Mouse (Mus musculus) limb, embryonic 14.5 days (tissue): Measurements from ENCODE around the gene Cdk4. TPM values are rescaled to one million over a fixed set of nuclear protein-coding genes. Genes with fewer than 3 reads are reported as not detected.

Source experiments
- ATAC-seq: fragments of 200-750 bp; cut with Nextera tagmentation; 2 replicates; pipeline ENCODE4 v1.8.0; 2017; ENCODE audit warnings: low read depth, moderate number of reproducible peaks, moderate TSS enrichment; ENCODE audit not compliant: low FRiP score
- DNase-seq: peaks from one replicate; pipeline ENCODE4 v3.0.0-alpha.2; 2015; ENCODE audit warnings: low spot score
- H3K27ac ChIP-seq: fragments of 300-500 bp; sonication (generic); replicated peaks from 2 replicates; pipeline ENCODE4 v1.5.1; 2014; ENCODE audit warnings: low read depth, mild to moderate bottlenecking, low read length, moderate library complexity, mixed read lengths
- H3K27me3 ChIP-seq: fragments of 300-500 bp; sonication (generic); 2 replicates; pipeline ENCODE4 v1.6.1; 2014; ENCODE audit warnings: low read length, mixed read lengths; ENCODE audit not compliant: control insufficient read depth, insufficient read depth
- H3K36me3 ChIP-seq: fragments of 300-500 bp; sonication (generic); 2 replicates; pipeline ENCODE4 v1.6.1; 2014; ENCODE audit warnings: mild to moderate bottlenecking, low read length, moderate library complexity, mixed read lengths; ENCODE audit not compliant: control insufficient read depth, insufficient read depth
- H3K4me1 ChIP-seq: fragments of 300-500 bp; sonication (generic); 2 replicates; pipeline ENCODE4 v1.6.1; 2014; ENCODE audit warnings: antibody characterized with exemption, low read length, mixed read lengths; ENCODE audit not compliant: control insufficient read depth, insufficient read depth
- H3K4me2 ChIP-seq: fragments of 300-500 bp; sonication (generic); replicated peaks from 2 replicates; pipeline ENCODE4 v1.6.1; 2014; ENCODE audit warnings: low read depth, mild to moderate bottlenecking, low read length, moderate library complexity; ENCODE audit not compliant: severe bottlenecking
- H3K4me3 ChIP-seq: fragments of 300-500 bp; sonication (generic); replicated peaks from 2 replicates; pipeline ENCODE4 v1.5.1; 2014; ENCODE audit warnings: low read length
- H3K9ac ChIP-seq: fragments of 300-500 bp; sonication (generic); 2 replicates; pipeline ENCODE4 v1.6.1; 2014; ENCODE audit warnings: mild to moderate bottlenecking, low read depth, low read length, moderate library complexity; ENCODE audit not compliant: severe bottlenecking
- H3K9me3 ChIP-seq: fragments of 300-500 bp; sonication (generic); 2 replicates; pipeline ENCODE4 v1.6.1; 2016; ENCODE audit warnings: low read length; ENCODE audit not compliant: control insufficient read depth
- POLR2A ChIP-seq: fragments of 200-500 bp; IDR thresholded peaks from 2 replicates; pipeline ENCODE4 v1.8.0; 2012; ENCODE audit warnings: inconsistent platforms, mild to moderate bottlenecking, moderate library complexity, borderline replicate concordance; ENCODE audit not compliant: insufficient read depth, insufficient read length; ENCODE audit errors: extremely low read depth
- WGBS: fragments of 180-500 bp; shearing (Covaris S2); extraction: QIAGEN DNeasy Blood & Tissue Kit; methylation state at CpG from one replicate; pipeline ENCODE4 v1.1.7; 2014; 5-methylcytosine and 5-hydroxymethylcytosine counted together
- polyA plus RNA-seq, 2 experiments: library from polyadenylated mRNA; depleted of rRNA in 1 of 2; stranded (reverse) in 1 of 2; unstranded in 1 of 2; fragments of >200 nt; fragmentation: Nextera tagmentation in 1 of 2; extraction: Ambion mirVana in 1 of 2; gene quantifications; 2 replicates each; pipeline versions ENCODE4 v1.2.1 to v1.2.3; 2012 to 2014

Gene Cdk4
- polyA plus RNA-seq, 2 experiments, result 1,227 to 1,659 TPM

DNA sequence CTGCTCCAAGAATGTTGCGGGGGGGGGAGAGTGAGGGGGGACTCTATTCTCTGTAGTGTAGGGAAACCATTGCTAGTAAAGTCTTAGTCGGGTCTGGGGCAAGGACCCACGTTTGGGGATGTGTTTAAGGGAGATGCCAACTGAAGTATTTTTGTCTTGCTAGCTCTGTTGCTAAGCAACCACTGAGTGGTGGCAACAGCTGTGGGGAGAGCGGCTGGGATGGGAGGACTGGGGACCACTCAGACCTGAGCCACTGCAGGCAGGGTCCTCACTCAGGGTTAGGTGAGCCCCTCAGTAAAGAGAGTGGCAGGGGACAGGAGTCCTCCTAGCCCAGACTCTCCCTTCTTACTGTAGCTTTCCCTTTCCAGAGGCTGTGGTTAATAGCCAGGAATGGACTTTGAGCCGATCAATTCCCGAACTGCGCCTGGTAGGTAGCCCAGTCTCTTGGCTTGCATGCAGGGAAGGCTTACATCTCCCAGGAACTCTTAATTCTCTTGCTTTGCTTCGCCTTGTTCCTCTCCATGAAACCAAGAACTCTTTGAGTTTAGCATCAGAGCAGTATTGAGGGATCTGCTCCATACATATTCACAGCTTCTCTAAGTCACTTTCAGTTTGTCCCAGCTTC lies 18.8 kb downstream of the Cdk4 start:
- DNase-seq (peak; percentile 66), ATAC-seq (peak; percentile 76)
- H3K27me3 ChIP-seq, result peaks cover 71% of the 10 kb centered on the region
- peaks cover 9% of the 10 kb centered on the region; the same call in 1 of the 2 replicates for H3K4me1 ChIP-seq
- no peak for TF ChIP-seq POLR2A
- H3K27ac ChIP-seq, result no peak overlapping the region
- H3K9ac ChIP-seq, result no peak overlapping the region
- no peaks in the 10 kb centered on the region for H3K9me3 ChIP-seq
- 32% methylated on average over 8 of the region's 8 CpGs for WGBS
- H3K4me2 ChIP-seq, result no peak overlapping the region
- no peaks in the 10 kb centered on the region for H3K36me3 ChIP-seq
- peak overlapping the region; percentile 14; the same call in 1 of the 2 replicates for H3K4me3 ChIP-seq

DNA sequence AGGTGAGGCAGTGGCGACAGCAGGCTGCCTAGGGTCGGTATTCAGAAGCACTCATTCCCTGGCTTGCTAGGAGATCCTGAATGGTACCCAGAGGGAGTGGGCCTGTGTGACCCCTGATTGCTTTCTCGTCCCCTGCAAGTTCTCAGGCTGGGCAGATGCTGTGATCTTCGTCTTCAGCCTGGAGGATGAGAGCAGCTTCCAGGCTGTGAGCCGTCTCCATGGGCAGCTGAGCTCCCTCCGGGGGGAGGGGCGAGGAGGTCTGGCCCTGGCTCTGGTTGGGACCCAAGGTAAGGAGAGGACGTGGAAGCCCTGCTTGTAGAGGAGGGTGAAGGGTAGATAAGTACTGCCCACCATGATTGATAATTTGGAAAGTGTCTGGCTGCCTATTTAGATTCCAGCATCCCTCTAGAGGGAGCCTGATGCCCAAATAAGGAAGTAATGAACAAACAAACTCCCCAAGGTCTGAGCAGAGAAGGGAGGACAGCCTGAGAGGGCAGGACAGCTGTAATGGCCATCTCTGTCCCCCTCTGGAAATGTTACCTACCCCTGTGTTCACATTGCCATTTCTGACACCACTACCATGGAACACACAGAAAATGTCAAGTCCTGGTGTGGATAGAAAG lies 20.1 kb downstream of the Cdk4 start:
- no peak overlapping the region for H3K4me2 ChIP-seq
- no peaks in the 10 kb centered on the region for H3K36me3 ChIP-seq
- H3K4me1 ChIP-seq, result peaks cover 6% of the 10 kb centered on the region; the same call in 1 of the 2 replicates
- no peak for TF ChIP-seq POLR2A
- no peak for ATAC-seq
- no peak overlapping the region for H3K9ac ChIP-seq
- WGBS, result 19% methylated on average over 8 of the region's 8 CpGs
- H3K27me3 ChIP-seq, result peaks cover 58% of the 10 kb centered on the region
- no peaks in the 10 kb centered on the region for H3K9me3 ChIP-seq
- H3K4me3 ChIP-seq, result no peak overlapping the region
- DNase-seq, result no peak
- H3K27ac ChIP-seq, result no peak overlapping the region

DNA sequence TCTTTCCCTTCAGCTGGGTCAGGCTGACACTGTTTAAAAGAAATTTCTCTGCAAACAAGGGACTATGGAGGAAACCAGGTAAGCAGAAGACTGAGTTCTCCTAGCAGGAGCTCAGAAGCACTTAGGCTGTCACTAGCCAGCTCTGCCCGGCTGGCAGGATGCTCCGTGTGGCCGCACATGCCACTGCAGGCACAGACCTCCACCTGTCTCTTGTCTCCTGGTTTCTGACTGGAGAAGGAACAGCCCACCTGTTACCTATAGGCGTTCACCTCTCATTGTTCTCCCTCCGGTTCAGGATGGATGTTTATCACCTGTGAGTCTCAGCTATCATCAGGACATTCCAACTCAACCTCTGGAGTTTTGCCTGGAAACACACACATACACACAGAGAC lies 20.6 kb downstream of the Cdk4 start:
- Histone ChIP-seq H3K27me3 (peaks cover 55% of the 10 kb centered on the region), H3K4me2 (no peak overlapping the region), H3K36me3 (no peaks in the 10 kb centered on the region), H3K9ac (no peak overlapping the region), H3K4me1 (peaks cover 5% of the 10 kb centered on the region; the same call in 1 of the 2 replicates), H3K9me3 (no peaks in the 10 kb centered on the region), H3K27ac (no peak overlapping the region), H3K4me3 (no peak overlapping the region)
- no peak for DNase-seq
- no peak for ATAC-seq
- no peak for TF ChIP-seq POLR2A
- 41% methylated on average over 5 of the region's 5 CpGs for WGBS

DNA sequence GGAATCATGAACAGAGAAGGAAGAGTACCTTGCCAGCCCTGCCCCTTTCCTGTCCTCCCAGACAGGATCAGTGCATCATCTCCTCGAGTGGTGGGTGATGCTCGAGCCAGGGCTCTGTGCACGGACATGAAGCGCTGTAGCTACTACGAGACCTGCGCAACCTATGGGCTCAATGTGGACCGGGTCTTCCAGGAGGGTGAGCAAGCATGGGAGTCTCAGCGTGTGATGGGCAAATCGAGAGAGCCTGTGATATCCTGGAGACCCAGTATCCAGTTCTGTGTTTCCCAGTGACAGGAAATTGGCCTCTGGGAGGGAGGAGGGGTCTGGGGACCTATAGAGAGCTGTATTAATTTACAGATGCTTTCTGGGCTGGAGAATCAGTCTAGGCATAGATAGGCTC lies 21.7 kb downstream of the Cdk4 start:
- Histone ChIP-seq H3K36me3 (no peaks in the 10 kb centered on the region), H3K27me3 (peaks cover 55% of the 10 kb centered on the region), H3K27ac (no peak overlapping the region), H3K9me3 (no peaks in the 10 kb centered on the region), H3K4me3 (no peak overlapping the region), H3K4me2 (no peak overlapping the region), H3K9ac (no peak overlapping the region), H3K4me1 (peaks cover under 1% of the 10 kb centered on the region; the same call in 1 of the 2 replicates)
- ATAC-seq (no peak), DNase-seq (no peak)
- WGBS, result 76% methylated on average over 9 of the region's 9 CpGs
- no peak for TF ChIP-seq POLR2A

DNA sequence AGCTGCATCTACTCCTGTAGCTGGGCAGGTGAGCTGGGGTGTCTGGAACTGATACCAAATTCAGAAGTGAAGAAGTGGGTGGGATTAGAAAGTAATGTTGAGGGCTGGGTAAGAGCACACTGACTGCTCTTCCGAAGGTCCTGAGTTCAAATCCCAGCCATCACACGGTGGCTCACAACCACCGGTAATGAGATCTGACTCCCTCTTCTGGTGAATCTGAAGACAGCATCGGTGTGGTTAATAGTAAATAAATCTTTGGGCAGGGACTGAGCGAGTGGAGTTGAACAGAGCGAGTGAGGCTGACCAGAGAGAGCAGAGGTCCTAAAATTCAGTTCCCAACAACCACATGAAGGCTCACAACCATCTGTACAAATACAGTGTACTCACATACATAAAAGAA lies 22.3 kb downstream of the Cdk4 start:
- no peak for DNase-seq
- Histone ChIP-seq H3K27ac (no peak overlapping the region), H3K4me2 (no peak overlapping the region), H3K9me3 (no peaks in the 10 kb centered on the region), H3K36me3 (no peaks in the 10 kb centered on the region), H3K4me3 (no peak overlapping the region), H3K27me3 (peaks cover 55% of the 10 kb centered on the region), H3K9ac (no peak overlapping the region), H3K4me1 (no peaks in the 10 kb centered on the region; the same call in 1 of the 2 replicates)
- no peak for TF ChIP-seq POLR2A
- 73% methylated on average over 6 of the region's 6 CpGs for WGBS
- no peak for ATAC-seq
